Mouse (Mus musculus) MEL-GATA-1-ER (cell line): ENCODE measurements around the gene Kdm2b.

Experiments
- DNase-seq: peaks from one replicate; pipeline ENCODE4 v3.0.0-alpha.2; 2012; ENCODE audit warnings: low read depth; ENCODE audit errors: extremely low read depth

Kdm2b gene

GRCm38 (mm10) chr5:122894821-122895220 is 94.8 kb downstream of the Kdm2b start:
- no peak for DNase-seq

GRCm38 (mm10) chr5:122894007-122894637 is 95.5 kb downstream of the Kdm2b start:
- DNase-seq, result no peak

GRCm38 (mm10) chr5:122893270-122893669 is 96.4 kb downstream of the Kdm2b start:
- no peak for DNase-seq

GRCm38 (mm10) chr5:122890396-122890795 is 99.2 kb downstream of the Kdm2b start:
- DNase-seq, result no peak

- no peak for DNase-seq
Observed at GRCm38 (mm10) chr5:122888612-122889214, 100.9 kb downstream of the Kdm2b start.

- no peak for DNase-seq
Observed at GRCm38 (mm10) chr5:122887926-122888611, 101.6 kb downstream of the Kdm2b start.

GRCm38 (mm10) chr5:122887033-122887432 is 102.6 kb downstream of the Kdm2b start:
- no peak for DNase-seq

GRCm38 (mm10) chr5:122884594-122885348 is 104.9 kb downstream of the Kdm2b start:
- DNase-seq, result no peak

GRCm38 (mm10) chr5:122883652-122884235 is 105.9 kb downstream of the Kdm2b start:
- no peak for DNase-seq

GRCm38 (mm10) chr5:122883237-122883636 is 106.4 kb downstream of the Kdm2b start:
- no peak for DNase-seq

GRCm38 (mm10) chr5:122882256-122883050 is 107.2 kb downstream of the Kdm2b start:
- no peak for DNase-seq

- DNase-seq, result no peak
Observed at GRCm38 (mm10) chr5:122881313-122881712, 108.3 kb downstream of the Kdm2b start.

GRCm38 (mm10) chr5:122880241-122880980 is 109.2 kb downstream of the Kdm2b start:
- no peak for DNase-seq

GRCm38 (mm10) chr5:122876671-122877070 is 113.0 kb downstream of the Kdm2b start:
- no peak for DNase-seq

- no peak for DNase-seq
Observed at GRCm38 (mm10) chr5:122874359-122874758, 115.3 kb downstream of the Kdm2b start.

GRCm38 (mm10) chr5:122873573-122873972 is 116.0 kb downstream of the Kdm2b start:
- DNase-seq, result no peak

GRCm38 (mm10) chr5:122872626-122873025 is 117.0 kb downstream of the Kdm2b start:
- no peak for DNase-seq

GRCm38 (mm10) chr5:122863053-122863452 is 126.6 kb downstream of the Kdm2b start:
- peak; percentile 52 for DNase-seq

- DNase-seq, result no peak
Observed at GRCm38 (mm10) chr5:122855858-122856257, 133.8 kb downstream of the Kdm2b start.

GRCm38 (mm10) chr5:122852611-122853010 is 137.0 kb downstream of the Kdm2b start:
- no peak for DNase-seq
